Mouse (Mus musculus): ENCODE results near the gene Npc1l1. TPM values are rescaled to one million over a fixed set of nuclear protein-coding genes. Genes with fewer than 3 reads are reported as not detected.

The Npc1l1 gene
- polyA plus RNA-seq (2014; fragmentation: Illumina TruSeq; extraction: RNeasy Lipid Tissue Mini Kit (QIAGEN cat#74804); ENCODE audit: low read depth, low replicate concordance) = 0.13 TPM

DNA sequence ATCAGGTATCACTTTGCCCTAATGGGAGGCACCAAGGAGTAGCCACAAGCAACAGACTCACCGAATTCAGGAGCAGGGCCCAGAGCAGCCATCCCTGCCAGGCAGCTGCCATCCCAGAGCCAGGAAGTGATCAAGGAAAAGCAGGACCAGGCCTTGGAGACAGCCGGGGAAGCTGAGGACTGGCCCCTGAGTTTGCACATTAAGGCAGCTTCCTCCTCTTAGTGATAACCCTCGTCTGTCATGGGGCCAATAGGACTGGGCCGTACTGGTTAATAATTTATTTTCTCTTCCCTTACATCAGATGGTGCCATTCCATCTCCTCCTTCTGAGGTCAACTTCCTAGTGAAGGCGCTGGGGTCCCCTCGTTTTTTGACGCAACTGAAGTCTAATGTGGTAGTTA is at the start of gene Npc1l1:
Npc1l1 (minus strand) TSS at position 132 of the 400 bp plus-strand sequence.

DNA sequence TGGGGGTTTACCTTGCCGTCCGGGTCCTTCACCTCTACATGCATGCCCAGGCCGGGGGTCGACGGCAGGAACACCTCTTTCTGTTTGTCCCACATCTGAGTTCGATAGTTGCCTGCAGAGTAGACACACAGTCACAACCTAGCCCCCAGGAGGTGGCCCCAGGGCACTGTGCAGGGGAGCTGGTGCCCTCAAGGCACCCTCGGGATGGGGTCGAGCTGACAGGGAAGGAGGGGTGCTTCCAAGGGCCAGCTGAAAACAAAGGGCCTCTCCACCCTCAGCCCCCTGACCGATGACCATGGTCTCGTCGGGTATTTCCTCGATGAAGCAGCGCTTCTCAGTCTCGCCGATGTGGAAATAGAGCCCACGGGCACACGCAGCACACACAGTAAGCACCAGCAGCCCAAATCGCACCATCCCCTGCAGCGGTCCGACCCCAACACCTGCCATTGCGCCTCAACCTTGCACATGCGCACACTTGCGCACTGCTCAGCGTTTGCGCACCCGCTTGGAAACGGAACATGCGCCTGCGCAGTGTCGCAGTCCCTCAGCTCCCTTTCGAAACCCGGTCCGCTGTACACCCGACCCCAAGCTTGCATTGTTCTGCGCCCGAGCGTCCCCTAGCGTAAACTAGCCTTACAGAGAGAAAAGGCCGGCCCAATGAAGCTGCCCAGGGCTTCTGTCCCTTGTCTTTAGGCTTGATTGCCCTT is 44.6 kb upstream of the Npc1l1 start, which contains the start of gene Tmed4:
Tmed4 (minus strand) TSS at position 484 of the 707 bp plus-strand sequence.

DNA sequence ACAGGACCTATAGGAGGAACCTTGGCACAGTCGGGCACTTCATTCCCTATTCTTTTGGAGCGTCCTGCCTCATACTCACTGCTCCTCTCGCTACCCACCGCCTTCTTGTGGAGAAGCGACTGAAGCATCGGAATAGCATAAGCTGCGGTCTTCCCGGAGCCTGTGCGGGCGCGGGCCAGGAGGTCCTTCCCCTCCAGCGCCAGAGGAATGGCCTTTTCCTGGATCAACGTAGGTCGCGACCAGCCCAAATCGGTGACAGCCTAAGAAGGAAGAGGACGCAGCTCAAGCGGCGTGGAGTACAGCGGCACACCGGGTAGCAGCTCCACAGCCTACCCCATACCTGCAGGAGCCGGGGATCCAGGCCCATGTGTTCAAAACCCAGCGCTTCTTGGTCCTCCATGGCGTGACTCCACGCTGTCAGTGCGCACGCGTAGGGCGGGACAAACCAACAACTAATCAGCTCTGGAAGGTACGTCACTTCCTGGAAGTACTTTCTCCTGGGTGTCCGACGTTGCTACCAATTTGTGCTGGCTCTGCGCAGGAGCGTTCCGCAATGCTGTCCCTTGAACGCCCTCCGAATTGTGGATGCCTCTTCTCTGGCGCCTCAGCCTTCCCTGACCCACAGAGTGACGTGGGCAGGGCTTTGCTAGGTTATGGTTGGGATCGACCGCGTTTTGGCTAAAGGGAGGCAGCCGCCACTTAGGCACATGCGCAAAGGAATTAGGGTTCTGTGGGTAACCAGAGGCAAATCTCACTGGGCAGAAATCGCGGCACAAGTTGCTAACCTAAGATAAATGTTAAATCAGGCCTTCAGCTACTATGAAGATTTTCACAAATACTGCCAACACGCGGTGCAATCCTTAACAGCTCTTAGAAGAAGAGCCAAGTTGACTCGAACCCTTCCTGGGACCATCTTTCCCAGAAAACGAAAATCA is 37.6 kb upstream of the Npc1l1 start, which contains the start of gene Ddx56:
Ddx56 (minus strand) TSS at position 453 of the 935 bp plus-strand sequence.

DNA sequence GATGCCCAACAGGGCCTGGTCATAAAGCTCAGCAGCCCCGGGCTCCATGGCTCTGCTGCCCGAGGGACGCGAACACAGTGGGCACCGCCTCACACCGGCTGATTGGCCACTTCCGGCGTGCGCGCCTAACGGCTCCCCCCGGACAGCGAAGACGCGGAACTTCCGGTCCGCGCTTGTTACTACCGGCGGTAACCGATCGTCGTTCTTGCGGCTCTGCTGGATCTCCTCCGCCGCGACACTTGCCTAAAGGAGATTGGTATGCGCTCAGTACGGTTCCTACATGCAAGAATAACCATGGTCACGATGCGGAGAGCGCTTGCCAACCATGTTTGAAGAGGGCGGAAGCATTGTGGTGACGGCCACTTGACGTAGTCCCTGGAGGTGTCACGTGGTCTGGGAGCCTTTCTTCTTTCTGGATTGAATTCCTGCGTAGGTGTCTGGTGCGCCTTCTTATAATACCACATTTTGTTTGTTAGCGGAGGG is 29.8 kb downstream of the Npc1l1 start, which contains the start of gene Nudcd3:
Nudcd3 (minus strand) TSS at position 329 of the 483 bp plus-strand sequence.

DNA sequence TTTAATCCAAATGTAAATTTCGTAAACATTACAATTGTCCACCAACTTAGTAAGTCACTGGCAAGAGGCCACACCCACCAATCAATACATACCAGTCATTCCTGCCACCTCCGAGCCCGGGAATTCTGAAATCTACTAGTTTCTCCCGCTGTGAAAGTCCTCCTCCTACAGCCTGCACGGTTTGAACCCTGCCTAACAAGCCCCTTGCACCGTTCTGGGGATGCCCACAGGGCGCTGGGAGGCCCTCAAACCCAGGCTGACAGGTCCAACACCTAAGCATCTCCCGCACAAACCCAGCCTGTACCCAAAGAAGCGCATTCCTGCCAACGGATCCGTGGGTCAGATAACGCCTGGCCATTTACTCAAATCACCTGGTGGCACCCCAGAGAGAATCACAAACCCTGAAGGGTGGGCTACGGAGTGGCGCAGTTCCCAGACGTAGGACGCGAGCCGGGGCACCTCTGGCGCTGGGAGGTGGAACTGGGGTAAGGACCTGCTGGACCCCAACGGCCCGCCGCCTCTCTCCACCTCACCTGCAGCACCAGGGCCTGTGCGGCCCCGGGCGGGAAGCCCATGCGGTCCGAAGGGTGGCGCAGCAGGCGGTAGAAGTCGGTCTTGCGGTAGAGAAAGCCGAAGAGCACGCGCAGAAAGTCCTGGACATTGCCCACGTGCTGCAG is 30.4 kb downstream of the Npc1l1 start, which contains the start of gene A730071L15Rik:
A730071L15Rik (plus strand) TSS at position 620 of the 677 bp plus-strand sequence.

Other genes starting within 250 kb of the Npc1l1 start
- 7.6 TPM for gene Camk2b, start 163.8 kb downstream of the Npc1l1 start, polyA plus RNA-seq (2014; fragmentation: Illumina TruSeq; extraction: RNeasy Lipid Tissue Mini Kit (QIAGEN cat#74804); ENCODE audit: low read depth, low replicate concordance)
- gene A730071L15Rik, start 30.1 kb downstream of the Npc1l1 start, polyA plus RNA-seq (2014; fragmentation: Illumina TruSeq; extraction: RNeasy Lipid Tissue Mini Kit (QIAGEN cat#74804); ENCODE audit: low read depth, low replicate concordance) = not detected
- 55.5 TPM for gene Nudcd3, start 29.7 kb downstream of the Npc1l1 start, polyA plus RNA-seq (2014; fragmentation: Illumina TruSeq; extraction: RNeasy Lipid Tissue Mini Kit (QIAGEN cat#74804); ENCODE audit: low read depth, low replicate concordance)
- gene Ddx56, start 37.6 kb upstream of the Npc1l1 start, polyA plus RNA-seq (2014; fragmentation: Illumina TruSeq; extraction: RNeasy Lipid Tissue Mini Kit (QIAGEN cat#74804); ENCODE audit: low read depth, low replicate concordance) = 27.7 TPM
- 93.1 TPM for gene Tmed4, start 44.7 kb upstream of the Npc1l1 start, polyA plus RNA-seq (2014; fragmentation: Illumina TruSeq; extraction: RNeasy Lipid Tissue Mini Kit (QIAGEN cat#74804); ENCODE audit: low read depth, low replicate concordance)
- 1,297 TPM for gene Ogdh, start 61.5 kb upstream of the Npc1l1 start, polyA plus RNA-seq (2014; fragmentation: Illumina TruSeq; extraction: RNeasy Lipid Tissue Mini Kit (QIAGEN cat#74804); ENCODE audit: low read depth, low replicate concordance)
- gene Zmiz2, start 158.9 kb upstream of the Npc1l1 start, polyA plus RNA-seq (2014; fragmentation: Illumina TruSeq; extraction: RNeasy Lipid Tissue Mini Kit (QIAGEN cat#74804); ENCODE audit: low read depth, low replicate concordance) = 34.9 TPM
- gene Ppia, start 185.3 kb upstream of the Npc1l1 start, polyA plus RNA-seq (2014; fragmentation: Illumina TruSeq; extraction: RNeasy Lipid Tissue Mini Kit (QIAGEN cat#74804); ENCODE audit: low read depth, low replicate concordance) = 599 TPM
- gene H2afv, start 214.3 kb upstream of the Npc1l1 start, polyA plus RNA-seq (2014; fragmentation: Illumina TruSeq; extraction: RNeasy Lipid Tissue Mini Kit (QIAGEN cat#74804); ENCODE audit: low read depth, low replicate concordance) = 94.5 TPM
- 20.1 TPM for gene Purb, start 245.8 kb upstream of the Npc1l1 start, polyA plus RNA-seq (2014; fragmentation: Illumina TruSeq; extraction: RNeasy Lipid Tissue Mini Kit (QIAGEN cat#74804); ENCODE audit: low read depth, low replicate concordance)